Mouse (Mus musculus): Measurements from ENCODE around the gene Plekho1. TPM values are rescaled to one million over a fixed set of nuclear protein-coding genes. Genes with fewer than 3 reads are reported as not detected.
A peak's percentile ranks its signal among the peaks of the same experiment; 100 is the strongest.

Gene Plekho1
- polyA plus RNA-seq, 1 experiment from 2014 or later, result 46.1 TPM

DNA sequence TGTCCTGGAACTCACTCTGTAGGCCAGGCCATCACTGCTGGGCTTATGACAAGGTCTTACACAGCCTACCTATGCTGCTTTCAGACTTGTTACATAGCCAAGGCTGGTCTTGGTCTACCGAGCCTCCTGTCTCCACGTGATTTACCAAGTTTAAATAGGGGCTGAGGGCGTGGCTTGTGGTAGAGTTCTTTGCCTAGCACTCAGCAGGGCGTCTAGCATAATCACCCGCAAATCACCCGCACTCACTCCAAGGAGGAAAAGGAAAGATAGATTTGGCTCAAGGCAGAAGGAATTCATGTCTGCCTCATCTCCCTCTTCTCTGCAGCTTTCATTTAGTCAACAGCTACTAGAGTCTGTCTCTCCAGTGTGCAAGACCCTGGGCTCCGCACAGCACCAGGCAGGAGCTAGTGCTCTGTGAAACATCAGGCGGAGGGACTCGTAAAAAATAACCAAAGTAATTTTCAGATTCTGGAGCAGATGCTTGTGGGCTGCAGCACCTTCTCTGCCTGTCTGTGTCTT is 1.5 kb upstream of the Plekho1 start:
- WGBS, result 23% methylated on average over 9 of the region's 9 CpGs
- no peaks in the 10 kb centered on the region for H3K9me3 ChIP-seq (replicated peaks; ENCODE audit: control insufficient read depth, low read length, poor library complexity, severe bottlenecking)
- peaks cover 38% of the 10 kb centered on the region for H3K4me1 ChIP-seq (ENCODE audit: control insufficient read depth, insufficient read depth, low read length)
- no peak overlapping the region; the same call in 1 of the 2 replicates for H3K27ac ChIP-seq (ENCODE audit: low read length)
- H3K27me3 ChIP-seq (ENCODE audit: control insufficient read depth, insufficient read depth, low read depth, low read length), result no peaks in the 10 kb centered on the region
- peak overlapping the region; percentile 36; the same call in 1 of the 2 replicates for H3K9ac ChIP-seq (ENCODE audit: low read depth, low read length)
- H3K4me2 ChIP-seq (ENCODE audit: low read length), result peak overlapping the region; percentile 84
- peak overlapping the region; percentile 1; the same call in 1 of the 2 replicates for H3K4me3 ChIP-seq (ENCODE audit: low read depth, low read length)
- H3K36me3 ChIP-seq (ENCODE audit: control insufficient read depth, insufficient read depth, low read length), result no peaks in the 10 kb centered on the region; the same call in 1 of the 2 replicates
- ATAC-seq, result no peak

DNA sequence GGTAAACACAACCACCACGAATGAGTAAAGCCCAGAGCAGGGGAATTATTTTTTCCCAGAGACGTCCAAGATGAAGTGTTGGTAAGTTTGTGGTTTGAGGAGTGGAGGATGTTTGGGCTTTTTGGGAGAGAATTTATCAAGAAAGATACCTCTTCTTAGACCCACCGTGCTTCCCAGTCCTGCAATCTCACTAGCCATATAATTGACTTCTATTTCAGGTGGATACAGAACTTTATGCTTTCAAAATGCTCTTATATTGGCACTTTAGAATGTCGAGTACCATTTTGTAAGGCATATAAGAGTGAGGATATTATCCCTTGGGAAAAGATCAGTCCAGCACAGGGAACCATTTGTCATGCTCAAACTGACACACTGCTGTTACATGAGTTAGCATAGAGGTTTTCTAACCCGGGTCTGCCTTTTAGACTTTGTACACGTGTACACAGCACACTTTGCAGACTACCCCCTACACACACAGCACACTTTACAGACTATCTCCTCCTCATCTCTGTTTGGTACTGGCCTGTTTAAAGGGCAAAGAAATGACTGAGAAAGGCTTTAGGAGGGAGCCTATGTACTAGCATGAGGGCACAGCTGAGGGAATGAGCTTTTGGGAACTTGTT is 761 bp upstream of the Plekho1 start:
- Histone ChIP-seq H3K27ac (ENCODE audit: low read length) (peak overlapping the region; percentile 98), H3K9ac (ENCODE audit: low read depth, low read length) (peak overlapping the region; percentile 96), H3K4me2 (ENCODE audit: low read length) (peak overlapping the region; percentile 84), H3K36me3 (ENCODE audit: control insufficient read depth, insufficient read depth, low read length) (peaks cover under 1% of the 10 kb centered on the region; the same call in 1 of the 2 replicates), H3K4me3 (ENCODE audit: low read depth, low read length) (peak overlapping the region; percentile 80), H3K4me1 (ENCODE audit: control insufficient read depth, insufficient read depth, low read length) (peaks cover 40% of the 10 kb centered on the region), H3K9me3 (replicated peaks; ENCODE audit: control insufficient read depth, low read length, poor library complexity, severe bottlenecking) (no peaks in the 10 kb centered on the region), H3K27me3 (ENCODE audit: control insufficient read depth, insufficient read depth, low read depth, low read length) (no peaks in the 10 kb centered on the region)
- no peak for ATAC-seq
- 6% methylated on average over 6 of the region's 6 CpGs for WGBS

DNA sequence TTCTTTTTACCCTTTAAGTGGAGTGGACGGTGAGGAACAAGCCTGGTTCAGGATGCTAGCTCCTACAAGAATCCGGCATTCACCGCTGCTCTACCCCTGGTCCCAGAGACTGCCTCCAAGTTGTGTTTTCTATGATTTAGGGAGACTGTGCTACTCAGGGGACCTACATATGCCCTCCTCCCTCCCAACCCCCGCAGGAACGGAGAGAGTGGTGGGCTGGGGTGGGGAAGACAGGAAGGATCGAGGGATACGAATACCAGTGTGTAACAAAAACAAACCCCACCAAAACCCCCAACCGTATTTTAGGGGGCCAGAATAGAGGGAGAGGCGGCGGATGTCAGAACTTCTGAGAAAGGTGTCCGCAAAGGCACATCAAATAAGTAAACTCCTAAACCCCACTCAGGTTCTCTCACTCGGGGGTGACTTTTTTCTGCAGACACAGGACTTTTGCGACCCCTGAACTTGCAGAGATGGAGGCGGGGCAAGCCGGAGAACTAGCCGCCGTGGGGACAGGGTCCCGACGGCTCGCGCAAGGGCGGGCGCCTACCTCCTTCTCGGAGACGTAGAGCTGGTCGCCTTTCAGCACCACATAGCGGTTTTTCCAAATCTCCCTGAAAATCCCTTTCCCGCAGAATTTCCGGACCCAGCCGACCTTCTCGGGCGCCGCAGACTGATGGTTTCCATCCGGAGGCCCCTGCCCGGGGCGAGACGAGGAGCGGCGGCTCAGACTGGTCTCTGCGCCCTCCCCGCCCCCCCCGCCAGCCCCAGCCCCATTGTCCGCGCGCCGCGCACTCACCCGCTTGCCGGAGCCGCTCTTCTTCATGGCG is 613 bp downstream of the Plekho1 start:
- ATAC-seq, result peak; percentile 68
- Histone ChIP-seq H3K9me3 (replicated peaks; ENCODE audit: control insufficient read depth, low read length, poor library complexity, severe bottlenecking) (no peaks in the 10 kb centered on the region), H3K27me3 (ENCODE audit: control insufficient read depth, insufficient read depth, low read depth, low read length) (no peaks in the 10 kb centered on the region), H3K4me2 (ENCODE audit: low read length) (peak overlapping the region; percentile 84), H3K27ac (ENCODE audit: low read length) (peak overlapping the region; percentile 98), H3K4me3 (ENCODE audit: low read depth, low read length) (peak overlapping the region; percentile 80), H3K36me3 (ENCODE audit: control insufficient read depth, insufficient read depth, low read length) (peaks cover 10% of the 10 kb centered on the region), H3K4me1 (ENCODE audit: control insufficient read depth, insufficient read depth, low read length) (peaks cover 40% of the 10 kb centered on the region), H3K9ac (ENCODE audit: low read depth, low read length) (peak overlapping the region; percentile 96)
- whole genome bisulfite sequencing, result under 1% methylated on average over 41 of the region's 51 CpGs

DNA sequence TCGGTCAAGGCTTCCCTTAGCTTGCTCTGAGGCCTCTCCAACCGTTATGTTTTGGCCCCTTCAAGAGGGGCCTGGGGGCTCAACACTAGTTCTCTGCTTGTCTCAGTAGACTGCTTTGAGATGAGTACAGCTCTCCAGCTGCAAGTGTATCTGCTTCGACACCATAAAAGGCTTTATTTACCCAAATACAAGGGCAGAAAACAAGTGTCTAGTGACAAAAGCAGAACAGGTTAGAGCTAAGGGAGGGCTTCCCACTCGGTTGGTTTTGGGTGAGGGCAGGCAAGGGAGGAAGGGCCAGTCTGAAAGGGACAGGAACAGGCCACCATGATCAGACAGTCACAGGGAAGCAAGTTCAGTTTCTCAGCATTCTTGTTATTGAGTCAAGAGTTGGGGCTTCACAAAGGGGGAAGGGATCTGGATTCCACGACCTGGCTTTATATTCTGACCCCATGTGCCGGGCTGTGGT is 1.4 kb downstream of the Plekho1 start:
- ATAC-seq, result no peak
- Histone ChIP-seq H3K27me3 (ENCODE audit: control insufficient read depth, insufficient read depth, low read depth, low read length) (no peaks in the 10 kb centered on the region), H3K36me3 (ENCODE audit: control insufficient read depth, insufficient read depth, low read length) (peaks cover 14% of the 10 kb centered on the region), H3K4me3 (ENCODE audit: low read depth, low read length) (peak overlapping the region; percentile 80), H3K9me3 (replicated peaks; ENCODE audit: control insufficient read depth, low read length, poor library complexity, severe bottlenecking) (no peaks in the 10 kb centered on the region), H3K4me2 (ENCODE audit: low read length) (peak overlapping the region; percentile 84), H3K9ac (ENCODE audit: low read depth, low read length) (peak overlapping the region; percentile 96), H3K4me1 (ENCODE audit: control insufficient read depth, insufficient read depth, low read length) (peaks cover 40% of the 10 kb centered on the region), H3K27ac (ENCODE audit: low read length) (peak overlapping the region; percentile 98)
- 3% methylated on average over 6 of the region's 6 CpGs for WGBS

DNA sequence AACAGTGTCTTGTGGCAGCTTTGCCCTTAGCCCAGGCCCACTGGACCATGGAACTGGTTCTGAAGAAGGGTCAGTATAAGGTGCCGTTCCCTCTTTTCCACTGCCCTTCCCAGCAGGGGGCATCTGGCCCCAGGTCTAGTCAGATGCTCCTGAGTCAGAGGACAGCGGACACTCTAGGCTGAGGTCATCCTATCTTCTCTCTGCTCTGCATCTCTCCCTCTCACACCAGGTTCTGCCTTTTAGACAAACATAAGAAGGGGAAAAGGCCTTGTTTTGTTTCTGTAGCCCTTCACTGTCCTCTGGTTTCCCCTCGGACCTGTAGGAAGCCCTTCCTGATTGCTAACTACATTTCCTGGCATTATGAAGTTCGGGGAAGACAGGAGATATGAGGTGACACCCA is 1.9 kb downstream of the Plekho1 start:
- no peak for ATAC-seq
- Histone ChIP-seq H3K27me3 (ENCODE audit: control insufficient read depth, insufficient read depth, low read depth, low read length) (no peaks in the 10 kb centered on the region), H3K4me3 (ENCODE audit: low read depth, low read length) (peak overlapping the region; percentile 80), H3K9me3 (replicated peaks; ENCODE audit: control insufficient read depth, low read length, poor library complexity, severe bottlenecking) (no peaks in the 10 kb centered on the region), H3K9ac (ENCODE audit: low read depth, low read length) (peak overlapping the region; percentile 96), H3K4me1 (ENCODE audit: control insufficient read depth, insufficient read depth, low read length) (peaks cover 40% of the 10 kb centered on the region), H3K36me3 (ENCODE audit: control insufficient read depth, insufficient read depth, low read length) (peaks cover 15% of the 10 kb centered on the region), H3K4me2 (ENCODE audit: low read length) (peak overlapping the region; percentile 84), H3K27ac (ENCODE audit: low read length) (peak overlapping the region; percentile 98)
- WGBS, result 19% methylated on average over 4 of the region's 4 CpGs

DNA sequence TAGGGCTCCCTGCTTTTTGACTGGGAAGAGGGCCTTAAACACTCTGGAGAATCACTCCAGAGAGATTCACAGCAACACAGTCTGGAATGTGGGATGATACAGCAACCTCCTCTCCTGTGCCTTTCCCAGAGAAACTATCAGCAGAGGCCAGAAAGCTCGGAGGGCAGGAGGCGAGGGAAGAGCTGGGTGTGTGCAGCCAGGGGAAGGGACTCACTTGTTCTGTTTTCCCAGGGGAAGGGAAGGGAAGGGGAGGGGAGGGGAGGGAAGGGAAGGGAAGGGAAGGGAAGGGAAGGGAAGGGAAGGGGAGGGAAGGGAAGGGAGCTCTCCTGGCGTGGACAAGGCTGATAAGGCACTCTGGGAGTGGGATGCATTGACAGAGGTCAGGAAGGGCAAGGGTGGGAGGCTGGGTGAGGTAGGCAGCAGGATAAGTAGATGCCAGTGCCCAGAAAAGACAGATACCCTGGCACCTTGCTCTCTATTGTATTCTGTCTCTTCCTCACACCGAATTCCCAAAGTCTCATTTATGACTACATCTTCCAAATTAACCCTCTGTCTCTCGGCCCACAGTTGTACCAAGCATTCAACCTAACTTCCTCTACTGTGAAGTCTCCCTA is 2.7 kb downstream of the Plekho1 start:
- peak overlapping the region; percentile 80 for H3K4me3 ChIP-seq (ENCODE audit: low read depth, low read length)
- H3K27me3 ChIP-seq (ENCODE audit: control insufficient read depth, insufficient read depth, low read depth, low read length), result no peaks in the 10 kb centered on the region
- WGBS, result 26% methylated on average over 5 of the region's 5 CpGs
- no peak overlapping the region for H3K27ac ChIP-seq (ENCODE audit: low read length)
- H3K4me2 ChIP-seq (ENCODE audit: low read length), result peak overlapping the region; percentile 84
- H3K36me3 ChIP-seq (ENCODE audit: control insufficient read depth, insufficient read depth, low read length), result peaks cover 17% of the 10 kb centered on the region
- H3K9me3 ChIP-seq (replicated peaks; ENCODE audit: control insufficient read depth, low read length, poor library complexity, severe bottlenecking), result no peaks in the 10 kb centered on the region
- H3K4me1 ChIP-seq (ENCODE audit: control insufficient read depth, insufficient read depth, low read length), result peaks cover 40% of the 10 kb centered on the region
- no peak for ATAC-seq
- peak overlapping the region; percentile 96 for H3K9ac ChIP-seq (ENCODE audit: low read depth, low read length)

DNA sequence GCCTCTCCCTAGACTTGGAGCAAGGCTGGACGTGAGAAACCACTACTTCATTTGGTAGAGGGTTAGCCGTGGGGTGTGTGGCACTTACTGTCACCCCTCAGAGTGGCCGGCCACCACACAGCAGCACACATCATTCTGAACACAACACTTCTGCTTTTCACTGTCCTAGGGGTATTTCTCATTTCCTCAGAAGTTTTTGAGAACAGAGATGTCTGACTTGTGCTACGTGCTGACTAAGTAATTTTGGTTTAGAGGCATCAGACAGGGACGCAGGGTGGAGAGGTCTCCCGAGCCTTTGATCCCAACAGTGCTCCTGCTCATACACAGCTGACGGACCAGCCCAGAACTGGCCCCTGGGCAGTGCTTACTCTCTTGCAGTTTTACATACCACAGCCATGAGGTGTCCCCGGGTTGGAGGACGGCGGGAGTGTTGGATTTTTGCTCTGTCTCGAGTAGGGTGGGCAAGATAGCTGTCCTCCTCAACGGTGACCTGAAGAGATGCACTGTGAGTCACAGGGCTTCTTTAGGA is 5.3 kb downstream of the Plekho1 start:
- 89% methylated on average over 12 of the region's 12 CpGs for WGBS

DNA sequence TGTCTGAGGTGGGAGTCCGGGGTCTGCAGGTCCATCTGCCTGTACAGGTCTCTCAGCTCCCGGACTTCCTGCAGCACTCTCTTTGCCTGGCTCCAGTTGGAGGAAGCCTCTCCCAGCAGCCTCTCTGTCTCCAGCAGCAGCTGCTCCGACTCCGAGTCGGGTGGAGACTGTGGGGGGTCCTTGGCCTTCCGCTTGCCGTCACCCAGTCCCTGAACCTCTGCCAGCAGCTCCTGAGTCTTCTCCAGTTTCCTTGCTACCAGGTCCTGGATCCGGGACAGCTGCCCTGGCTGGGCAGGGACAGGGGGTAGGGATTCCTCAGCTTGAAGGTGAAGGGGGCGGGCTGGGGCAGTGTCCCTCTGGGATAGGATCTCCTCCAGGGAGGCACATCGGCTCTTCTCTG is 6.8 kb downstream of the Plekho1 start:
- no peaks in the 10 kb centered on the region for H3K9me3 ChIP-seq (replicated peaks; ENCODE audit: control insufficient read depth, low read length, poor library complexity, severe bottlenecking)
- H3K4me3 ChIP-seq (ENCODE audit: low read depth, low read length), result no peak overlapping the region
- H3K4me1 ChIP-seq (ENCODE audit: control insufficient read depth, insufficient read depth, low read length), result peaks cover 43% of the 10 kb centered on the region
- H3K36me3 ChIP-seq (ENCODE audit: control insufficient read depth, insufficient read depth, low read length), result peaks cover 24% of the 10 kb centered on the region
- WGBS, result 63% methylated on average over 10 of the region's 10 CpGs
- no peak overlapping the region for H3K27ac ChIP-seq (ENCODE audit: low read length)
- no peak overlapping the region for H3K4me2 ChIP-seq (ENCODE audit: low read length)
- no peaks in the 10 kb centered on the region for H3K27me3 ChIP-seq (ENCODE audit: control insufficient read depth, insufficient read depth, low read depth, low read length)
- no peak overlapping the region for H3K9ac ChIP-seq (ENCODE audit: low read depth, low read length)
- ATAC-seq, result no peak

More for the DNA sequence above, 5.3 kb downstream of the Plekho1 start:
- peaks cover 24% of the 10 kb centered on the region for H3K36me3 ChIP-seq (ENCODE audit: control insufficient read depth, insufficient read depth, low read length)
- no peak overlapping the region for H3K4me2 ChIP-seq (ENCODE audit: low read length)
- H3K27ac ChIP-seq (ENCODE audit: low read length), result no peak overlapping the region
- H3K9ac ChIP-seq (ENCODE audit: low read depth, low read length), result no peak overlapping the region
- H3K4me3 ChIP-seq (ENCODE audit: low read depth, low read length), result no peak overlapping the region
- H3K9me3 ChIP-seq (replicated peaks; ENCODE audit: control insufficient read depth, low read length, poor library complexity, severe bottlenecking), result no peaks in the 10 kb centered on the region
- ATAC-seq, result no peak
- H3K27me3 ChIP-seq (ENCODE audit: control insufficient read depth, insufficient read depth, low read depth, low read length), result no peaks in the 10 kb centered on the region
- H3K4me1 ChIP-seq (ENCODE audit: control insufficient read depth, insufficient read depth, low read length), result peaks cover 41% of the 10 kb centered on the region
